Mouse (Mus musculus) thymus, adult 2 months (tissue): ENCODE measurements around the gene Dnajc7.

Experiments used
- CTCF ChIP-seq: fragments of 200-500 bp; IDR thresholded peaks from 2 replicates; pipeline ENCODE4 v1.5.1; 2012; ENCODE audit warnings: mild to moderate bottlenecking, control low read depth, low read length, moderate library complexity, borderline replicate concordance; ENCODE audit not compliant: control insufficient read depth, poor library complexity, insufficient read depth; ENCODE audit errors: extremely low read depth
- POLR2A ChIP-seq: fragments of 200-500 bp; IDR thresholded peaks from 2 replicates; pipeline ENCODE4 v1.6.1; 2012; ENCODE audit warnings: mild to moderate bottlenecking, low read length, control low read depth, moderate library complexity; ENCODE audit not compliant: control insufficient read depth, poor library complexity, insufficient read depth; ENCODE audit errors: extremely low read depth

DNA sequence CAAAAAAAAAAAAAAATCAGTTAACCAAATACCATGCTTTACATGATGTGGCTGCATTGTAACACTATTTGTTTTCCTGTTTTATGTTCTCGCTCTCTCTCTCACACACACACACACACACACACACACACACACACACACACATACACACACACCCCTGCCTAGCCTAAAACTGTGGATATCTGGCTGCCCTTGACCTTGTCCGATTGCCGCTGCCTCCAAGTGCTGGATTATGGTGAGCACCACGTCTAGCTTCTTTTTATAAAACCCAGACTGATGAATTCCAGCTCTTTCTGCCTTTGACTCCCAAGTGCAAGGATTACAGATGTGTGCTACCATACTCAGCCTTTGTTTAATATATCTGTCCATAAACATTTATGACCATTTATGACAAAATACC, 2.5 kb downstream of the Dnajc7 start:
- TF ChIP-seq CTCF (no peak), POLR2A (no peak)
